Mouse (Mus musculus) thymus, postnatal 14 days (tissue): ENCODE measurements around the gene Tlr5.

Experiments
- DNase-seq: peaks from one replicate; pipeline ENCODE4 v3.0.0; 2021

The Tlr5 gene

GRCm38 (mm10) chr1:182991002-182991778 lies 36.6 kb downstream of the Tlr5 start:
- DNase-seq = peak; percentile 85
